Mouse (Mus musculus): Measurements from ENCODE around the gene Napa. TPM values are rescaled to one million over a fixed set of nuclear protein-coding genes. Genes with fewer than 3 reads are reported as not detected.

Gene Napa
- polyA plus RNA-seq, 1 experiment from 2014 or later = 156 TPM

- Histone ChIP-seq H3K9ac (ENCODE audit: low read length) (peak within 1 kb of the TSS; percentile 85), H3K9me3 (ENCODE audit: control insufficient read depth, low read length) (no peaks in the 10 kb centered on the region), H3K4me3 (ENCODE audit: low read depth, low read length) (peak within 1 kb of the TSS; percentile 72), H3K27me3 (ENCODE audit: control insufficient read depth, insufficient read depth, low read length) (no peaks in the 10 kb centered on the region), H3K4me1 (replicated peaks; ENCODE audit: control insufficient read depth, insufficient read depth, low read length) (0 out of 2 replicates have a peak, but pooled peaks cover 4% of the 10 kb centered on the region), H3K36me3 (ENCODE audit: control insufficient read depth, insufficient read depth, low read length) (no peaks in the 10 kb centered on the region; the same call in 1 of the 2 replicates), H3K4me2 (ENCODE audit: low read depth, low read length, severe bottlenecking) (peak within 1 kb of the TSS; percentile 55), H3K27ac (ENCODE audit: low read depth, low read length) (peak within 1 kb of the TSS; percentile 70)
- DNase-seq (ENCODE audit: low spot score) = peak; percentile 95
- 1% methylated on average over 33 of the region's 33 CpGs for WGBS
- ATAC-seq (replicated peaks; ENCODE audit: low FRiP score) = peak; percentile 88
Observed at GRCm38 (mm10) chr7:16119569-16120261, 21.5 kb downstream of the Napa start, which contains the start of gene Kptn. TSS of gene Kptn (plus strand) at chr7:16119895.

- Histone ChIP-seq H3K27ac (ENCODE audit: low read depth, low read length) (no peak overlapping the region), H3K9ac (ENCODE audit: low read length) (peak overlapping the region; percentile 85), H3K4me1 (replicated peaks; ENCODE audit: control insufficient read depth, insufficient read depth, low read length) (0 out of 2 replicates have a peak, but pooled peaks cover 4% of the 10 kb centered on the region), H3K27me3 (ENCODE audit: control insufficient read depth, insufficient read depth, low read length) (no peaks in the 10 kb centered on the region), H3K4me2 (ENCODE audit: low read depth, low read length, severe bottlenecking) (peak overlapping the region; percentile 55; the same call in 1 of the 2 replicates), H3K36me3 (ENCODE audit: control insufficient read depth, insufficient read depth, low read length) (no peaks in the 10 kb centered on the region; the same call in 1 of the 2 replicates), H3K9me3 (ENCODE audit: control insufficient read depth, low read length) (no peaks in the 10 kb centered on the region), H3K4me3 (ENCODE audit: low read depth, low read length) (peak overlapping the region; percentile 72)
- 57% methylated on average over 9 of the region's 9 CpGs for WGBS
- DNase-seq (ENCODE audit: low spot score) (no peak), ATAC-seq (replicated peaks; ENCODE audit: low FRiP score) (peak; percentile 53; the same call in 1 of the 2 replicates)
Observed at GRCm38 (mm10) chr7:16120262-16120600, 22.0 kb downstream of the Napa start.

GRCm38 (mm10) chr7:16125829-16126228 is 27.6 kb downstream of the Napa start:
- no peak overlapping the region for H3K4me2 ChIP-seq (ENCODE audit: low read depth, low read length, severe bottlenecking)
- no peak for ATAC-seq (replicated peaks; ENCODE audit: low FRiP score)
- no peak overlapping the region for H3K4me3 ChIP-seq (ENCODE audit: low read depth, low read length)
- no peaks in the 10 kb centered on the region for H3K9me3 ChIP-seq (ENCODE audit: control insufficient read depth, low read length)
- DNase-seq (ENCODE audit: low spot score) = no peak
- H3K9ac ChIP-seq (ENCODE audit: low read length) = no peak overlapping the region
- no peaks in the 10 kb centered on the region for H3K27me3 ChIP-seq (ENCODE audit: control insufficient read depth, insufficient read depth, low read length)
- H3K27ac ChIP-seq (ENCODE audit: low read depth, low read length) = no peak overlapping the region
- 85% methylated on average over 9 of the region's 9 CpGs for WGBS
- no peaks in the 10 kb centered on the region; the same call in 1 of the 2 replicates for H3K36me3 ChIP-seq (ENCODE audit: control insufficient read depth, insufficient read depth, low read length)
- H3K4me1 ChIP-seq (replicated peaks; ENCODE audit: control insufficient read depth, insufficient read depth, low read length) = peaks cover 6% of the 10 kb centered on the region; the same call in 1 of the 2 replicates

- no peak overlapping the region for H3K4me2 ChIP-seq (ENCODE audit: low read depth, low read length, severe bottlenecking)
- H3K27ac ChIP-seq (ENCODE audit: low read depth, low read length) = no peak overlapping the region
- H3K9ac ChIP-seq (ENCODE audit: low read length) = no peak overlapping the region
- ATAC-seq (replicated peaks; ENCODE audit: low FRiP score) (no peak), DNase-seq (ENCODE audit: low spot score) (no peak)
- peaks cover 23% of the 10 kb centered on the region for H3K4me1 ChIP-seq (replicated peaks; ENCODE audit: control insufficient read depth, insufficient read depth, low read length)
- H3K36me3 ChIP-seq (ENCODE audit: control insufficient read depth, insufficient read depth, low read length) = no peaks in the 10 kb centered on the region; the same call in 1 of the 2 replicates
- H3K4me3 ChIP-seq (ENCODE audit: low read depth, low read length) = no peak overlapping the region
- no peaks in the 10 kb centered on the region for H3K27me3 ChIP-seq (ENCODE audit: control insufficient read depth, insufficient read depth, low read length)
- H3K9me3 ChIP-seq (ENCODE audit: control insufficient read depth, low read length) = no peaks in the 10 kb centered on the region
- 91% methylated on average over 6 of the region's 6 CpGs for WGBS
Observed at GRCm38 (mm10) chr7:16128344-16128743, 30.1 kb downstream of the Napa start.

GRCm38 (mm10) chr7:16128899-16129298 is 30.6 kb downstream of the Napa start:
- H3K4me2 ChIP-seq (ENCODE audit: low read depth, low read length, severe bottlenecking) = no peak overlapping the region
- DNase-seq (ENCODE audit: low spot score) = no peak
- H3K36me3 ChIP-seq (ENCODE audit: control insufficient read depth, insufficient read depth, low read length) = no peaks in the 10 kb centered on the region; the same call in 1 of the 2 replicates
- H3K4me1 ChIP-seq (replicated peaks; ENCODE audit: control insufficient read depth, insufficient read depth, low read length) = peaks cover 23% of the 10 kb centered on the region
- H3K9me3 ChIP-seq (ENCODE audit: control insufficient read depth, low read length) = no peaks in the 10 kb centered on the region
- H3K4me3 ChIP-seq (ENCODE audit: low read depth, low read length) = no peak overlapping the region
- WGBS = 70% methylated on average over 5 of the region's 5 CpGs
- no peak overlapping the region for H3K9ac ChIP-seq (ENCODE audit: low read length)
- ATAC-seq (replicated peaks; ENCODE audit: low FRiP score) = no peak
- H3K27me3 ChIP-seq (ENCODE audit: control insufficient read depth, insufficient read depth, low read length) = no peaks in the 10 kb centered on the region
- no peak overlapping the region for H3K27ac ChIP-seq (ENCODE audit: low read depth, low read length)

GRCm38 (mm10) chr7:16129421-16129845 is 31.2 kb downstream of the Napa start, which contains the start of gene Slc8a2:
TSS of gene Slc8a2 (plus strand) at chr7:16129826.
- Histone ChIP-seq H3K4me3 (ENCODE audit: low read depth, low read length) (peak within 1 kb of the TSS; percentile 62), H3K27ac (ENCODE audit: low read depth, low read length) (peak within 1 kb of the TSS; percentile 76), H3K4me1 (replicated peaks; ENCODE audit: control insufficient read depth, insufficient read depth, low read length) (peaks cover 23% of the 10 kb centered on the region), H3K9ac (ENCODE audit: low read length) (peak within 1 kb of the TSS; percentile 78), H3K9me3 (ENCODE audit: control insufficient read depth, low read length) (no peaks in the 10 kb centered on the region), H3K36me3 (ENCODE audit: control insufficient read depth, insufficient read depth, low read length) (no peaks in the 10 kb centered on the region; the same call in 1 of the 2 replicates), H3K4me2 (ENCODE audit: low read depth, low read length, severe bottlenecking) (peak within 1 kb of the TSS; percentile 95), H3K27me3 (ENCODE audit: control insufficient read depth, insufficient read depth, low read length) (no peaks in the 10 kb centered on the region)
- DNase-seq (ENCODE audit: low spot score) (peak; percentile 91), ATAC-seq (replicated peaks; ENCODE audit: low FRiP score) (peak; percentile 82)
- 1% methylated on average over 12 of the region's 12 CpGs for WGBS

GRCm38 (mm10) chr7:16129846-16130691 is 31.8 kb downstream of the Napa start:
- under 1% methylated on average over 37 of the region's 38 CpGs for WGBS
- ATAC-seq (replicated peaks; ENCODE audit: low FRiP score) = peak; percentile 78
- H3K27ac ChIP-seq (ENCODE audit: low read depth, low read length) = peak overlapping the region; percentile 76

GRCm38 (mm10) chr7:16130956-16131634 is 32.8 kb downstream of the Napa start:
- Histone ChIP-seq H3K27me3 (ENCODE audit: control insufficient read depth, insufficient read depth, low read length) (no peaks in the 10 kb centered on the region), H3K27ac (ENCODE audit: low read depth, low read length) (no peak overlapping the region), H3K4me3 (ENCODE audit: low read depth, low read length) (peak overlapping the region; percentile 62), H3K4me2 (ENCODE audit: low read depth, low read length, severe bottlenecking) (peak overlapping the region; percentile 95), H3K9ac (ENCODE audit: low read length) (peak overlapping the region; percentile 27; the same call in 1 of the 2 replicates), H3K36me3 (ENCODE audit: control insufficient read depth, insufficient read depth, low read length) (no peaks in the 10 kb centered on the region), H3K9me3 (ENCODE audit: control insufficient read depth, low read length) (no peaks in the 10 kb centered on the region), H3K4me1 (replicated peaks; ENCODE audit: control insufficient read depth, insufficient read depth, low read length) (peaks cover 28% of the 10 kb centered on the region)
- 48% methylated on average over 13 of the region's 13 CpGs for WGBS
- no peak for DNase-seq (ENCODE audit: low spot score)
- no peak for ATAC-seq (replicated peaks; ENCODE audit: low FRiP score)

More at GRCm38 (mm10) chr7:16129846-16130691, 31.8 kb downstream of the Napa start:
- H3K9ac ChIP-seq (ENCODE audit: low read length) = peak overlapping the region; percentile 78
- H3K27me3 ChIP-seq (ENCODE audit: control insufficient read depth, insufficient read depth, low read length) = no peaks in the 10 kb centered on the region
- H3K4me1 ChIP-seq (replicated peaks; ENCODE audit: control insufficient read depth, insufficient read depth, low read length) = peaks cover 28% of the 10 kb centered on the region
- H3K36me3 ChIP-seq (ENCODE audit: control insufficient read depth, insufficient read depth, low read length) = no peaks in the 10 kb centered on the region
- DNase-seq (ENCODE audit: low spot score) = peak; percentile 95
- H3K4me3 ChIP-seq (ENCODE audit: low read depth, low read length) = peak overlapping the region; percentile 62
- H3K9me3 ChIP-seq (ENCODE audit: control insufficient read depth, low read length) = no peaks in the 10 kb centered on the region
- peak overlapping the region; percentile 95 for H3K4me2 ChIP-seq (ENCODE audit: low read depth, low read length, severe bottlenecking)
